Mouse (Mus musculus) erythroblast, embryonic 14.5 days (primary cell): ENCODE results near the gene Foxp1. TPM values are rescaled to one million over a fixed set of nuclear protein-coding genes. Genes with fewer than 3 reads are reported as not detected.

ENCODE experiments used
- H3K27me3 ChIP-seq: 2 replicates; pipeline ENCODE4 v1.6.1; 2012; ENCODE audit warnings: inconsistent platforms; ENCODE audit not compliant: control insufficient read depth
- H3K36me3 ChIP-seq: 2 replicates; pipeline ENCODE4 v1.6.1; 2012; ENCODE audit warnings: mild to moderate bottlenecking, inconsistent platforms; ENCODE audit not compliant: control insufficient read depth
- H3K4me1 ChIP-seq: 2 replicates; pipeline ENCODE4 v1.6.1; 2012; ENCODE audit warnings: inconsistent platforms; ENCODE audit not compliant: control insufficient read depth
- H3K4me3 ChIP-seq: replicated peaks from 2 replicates; pipeline ENCODE3; 2012; ENCODE audit warnings: moderate library complexity, mild to moderate bottlenecking, inconsistent platforms
- H3K9me3 ChIP-seq: 2 replicates; pipeline ENCODE4 v1.6.1; 2012; ENCODE audit warnings: low read length, inconsistent platforms, mixed read lengths; ENCODE audit not compliant: control insufficient read depth
- GATA1 ChIP-seq: IDR thresholded peaks from 2 replicates; pipeline ENCODE4 v1.6.1; 2012; ENCODE audit warnings: low read length, inconsistent platforms, mixed read lengths
- TAL1 ChIP-seq: IDR thresholded peaks from 3 replicates; pipeline ENCODE4 v1.6.1; 2012; ENCODE audit warnings: low read length, inconsistent platforms, mixed read lengths
- polyA plus RNA-seq: library from polyadenylated mRNA; stranded (reverse); fragments of >175 nt; gene quantifications from 2 replicates; pipeline ENCODE4 v1.2.3, GENCODE M21; 2012

The Foxp1 gene
- polyA plus RNA-seq, 1 experiment, result 1.7 TPM

- TF ChIP-seq GATA1 (no peak), TAL1 (no peak)
- Histone ChIP-seq H3K36me3 (no peaks in the 10 kb centered on the region; the same call in 1 of the 2 replicates), H3K9me3 (no peaks in the 10 kb centered on the region), H3K27me3 (no peaks in the 10 kb centered on the region), H3K4me1 (no peaks in the 10 kb centered on the region), H3K4me3 (no peak overlapping the region)
Observed at GRCm38 (mm10) chr6:98987533-98988169, 534.9 kb downstream of the Foxp1 start.

- TF ChIP-seq TAL1, result no peak
- no peak for TF ChIP-seq GATA1
- no peaks in the 10 kb centered on the region for H3K9me3 ChIP-seq
- no peak overlapping the region for H3K4me3 ChIP-seq
- peaks cover 2% of the 10 kb centered on the region for H3K4me1 ChIP-seq
- H3K27me3 ChIP-seq, result no peaks in the 10 kb centered on the region
- H3K36me3 ChIP-seq, result no peaks in the 10 kb centered on the region; the same call in 1 of the 2 replicates
Observed at GRCm38 (mm10) chr6:98985452-98985851, 537.1 kb downstream of the Foxp1 start.

- peaks cover 4% of the 10 kb centered on the region for H3K4me1 ChIP-seq
- H3K36me3 ChIP-seq, result no peaks in the 10 kb centered on the region
Observed at GRCm38 (mm10) chr6:98984626-98985025, 537.9 kb downstream of the Foxp1 start.

GRCm38 (mm10) chr6:98984026-98984425 lies 538.5 kb downstream of the Foxp1 start:
- Histone ChIP-seq H3K4me1 (peaks cover 4% of the 10 kb centered on the region), H3K4me3 (no peak overlapping the region), H3K9me3 (no peaks in the 10 kb centered on the region), H3K27me3 (no peaks in the 10 kb centered on the region), H3K36me3 (no peaks in the 10 kb centered on the region)
- TF ChIP-seq TAL1 (no peak), GATA1 (no peak)

More at GRCm38 (mm10) chr6:98984626-98985025, 537.9 kb downstream of the Foxp1 start:
- no peaks in the 10 kb centered on the region for H3K27me3 ChIP-seq
- TF ChIP-seq TAL1 (no peak), GATA1 (no peak)
- no peaks in the 10 kb centered on the region for H3K9me3 ChIP-seq
- H3K4me3 ChIP-seq, result no peak overlapping the region

- no peaks in the 10 kb centered on the region for H3K36me3 ChIP-seq
- peaks cover 4% of the 10 kb centered on the region for H3K4me1 ChIP-seq
- H3K9me3 ChIP-seq, result no peaks in the 10 kb centered on the region
- H3K4me3 ChIP-seq, result no peak overlapping the region
- no peaks in the 10 kb centered on the region for H3K27me3 ChIP-seq
- no peak for TF ChIP-seq GATA1
- TF ChIP-seq TAL1, result no peak
Observed at GRCm38 (mm10) chr6:98983311-98983838, 539.1 kb downstream of the Foxp1 start.

GRCm38 (mm10) chr6:98981265-98981664 lies 541.3 kb downstream of the Foxp1 start:
- no peak for TF ChIP-seq GATA1
- no peaks in the 10 kb centered on the region; the same call in 1 of the 2 replicates for H3K36me3 ChIP-seq
- no peak overlapping the region for H3K4me3 ChIP-seq
- peaks cover 4% of the 10 kb centered on the region for H3K4me1 ChIP-seq
- no peaks in the 10 kb centered on the region for H3K27me3 ChIP-seq
- no peaks in the 10 kb centered on the region for H3K9me3 ChIP-seq

GRCm38 (mm10) chr6:98980432-98980831 lies 542.1 kb downstream of the Foxp1 start:
- no peaks in the 10 kb centered on the region for H3K27me3 ChIP-seq
- no peaks in the 10 kb centered on the region; the same call in 1 of the 2 replicates for H3K36me3 ChIP-seq
- peaks cover 4% of the 10 kb centered on the region for H3K4me1 ChIP-seq
- H3K9me3 ChIP-seq, result no peaks in the 10 kb centered on the region
- no peak for TF ChIP-seq GATA1
- TF ChIP-seq TAL1, result no peak
- no peak overlapping the region for H3K4me3 ChIP-seq

- Histone ChIP-seq H3K9me3 (no peaks in the 10 kb centered on the region), H3K4me1 (peaks cover 4% of the 10 kb centered on the region), H3K27me3 (no peaks in the 10 kb centered on the region), H3K36me3 (no peaks in the 10 kb centered on the region; the same call in 1 of the 2 replicates), H3K4me3 (no peak overlapping the region)
- TF ChIP-seq TAL1 (no peak), GATA1 (no peak)
Observed at GRCm38 (mm10) chr6:98980001-98980400, 542.5 kb downstream of the Foxp1 start.

- peaks cover 4% of the 10 kb centered on the region for H3K4me1 ChIP-seq
- TF ChIP-seq TAL1 (no peak), GATA1 (no peak)
- H3K27me3 ChIP-seq, result no peaks in the 10 kb centered on the region
- no peak overlapping the region for H3K4me3 ChIP-seq
- no peaks in the 10 kb centered on the region for H3K9me3 ChIP-seq
- no peaks in the 10 kb centered on the region; the same call in 1 of the 2 replicates for H3K36me3 ChIP-seq
Observed at GRCm38 (mm10) chr6:98977806-98978205, 544.7 kb downstream of the Foxp1 start.
